Mouse (Mus musculus) CH12.LX (cell line): ENCODE results near the gene Notch1.

Experiments used
- BHLHE40 ChIP-seq: IDR thresholded peaks from 2 replicates; pipeline ENCODE4 v1.6.1; 2011; ENCODE audit warnings: mild to moderate bottlenecking, low read depth, low read length, improper control_type of control experiment
- CHD1 ChIP-seq: IDR thresholded peaks from 2 replicates; pipeline ENCODE4 v1.6.1; 2012; ENCODE audit warnings: low read depth, low read length, improper control_type of control experiment, inconsistent platforms
- CTCF ChIP-seq, 2 experiments: IDR thresholded peaks in 1 of 2; conservative IDR thresholded peaks in 1 of 2; 2 replicates each; pipeline ENCODE4 v1.5.1; 2011 to 2012; ENCODE audit warnings: low read depth in 2 of 2, low read length in 2 of 2, improper control_type of control experiment in 1 of 2, inconsistent platforms in 1 of 2, mild to moderate bottlenecking in 1 of 2, moderate library complexity in 1 of 2
- GABPA ChIP-seq: IDR thresholded peaks from 2 replicates; pipeline ENCODE4 v1.6.1; 2012; ENCODE audit warnings: low read depth, low read length, improper control_type of control experiment, inconsistent platforms; ENCODE audit not compliant: insufficient replicate concordance
- MAX ChIP-seq: IDR thresholded peaks from 2 replicates; pipeline ENCODE4 v1.6.1; 2011; ENCODE audit warnings: low read length, improper control_type of control experiment
- MXI1 ChIP-seq: IDR thresholded peaks from 2 replicates; pipeline ENCODE4 v1.6.1; 2011; ENCODE audit warnings: mild to moderate bottlenecking, low read depth, low read length, improper control_type of control experiment
- POLR2A ChIP-seq: IDR thresholded peaks from 2 replicates; pipeline ENCODE4 v1.6.1; 2011; ENCODE audit warnings: low read depth, mild to moderate bottlenecking, improper control_type of control experiment, low read length
- ZKSCAN1 ChIP-seq: IDR thresholded peaks from 2 replicates; pipeline ENCODE4 v1.6.1; 2012; ENCODE audit warnings: low read depth, inconsistent platforms, low read length, improper control_type of control experiment, borderline replicate concordance

DNA sequence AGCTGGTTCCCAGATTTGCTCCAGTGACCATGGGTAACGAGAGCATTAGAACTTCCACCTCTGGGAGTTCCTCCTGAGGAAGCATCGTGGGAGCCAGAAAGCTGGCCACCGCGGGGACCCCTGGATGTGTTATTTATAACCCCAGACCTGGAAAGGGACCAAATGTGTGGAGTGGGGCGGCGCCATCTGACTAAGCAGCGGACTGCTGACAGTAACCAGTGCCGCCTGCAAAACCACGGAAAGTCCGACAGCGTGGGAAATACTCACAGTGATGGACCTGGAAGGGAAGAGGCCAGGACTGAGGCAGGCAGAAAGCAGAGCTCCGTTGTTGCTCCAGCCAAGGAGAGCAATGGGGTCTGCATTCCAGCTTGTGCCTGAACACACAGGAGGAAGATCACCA, at the start of gene Notch1:
- no peak for TF ChIP-seq MXI1
- no peak for TF ChIP-seq GABPA
- no peak for TF ChIP-seq POLR2A
- TF ChIP-seq ZKSCAN1 = no peak
- no peak for TF ChIP-seq CTCF (conservative IDR thresholded peaks at IDR 0.05 in 1 of 2, IDR thresholded peaks at IDR 0.05 in 1 of 2; ENCODE audit: low read depth in 2 of 2, low read length in 2 of 2)
- TF ChIP-seq MAX = no peak
- TF ChIP-seq CHD1 = no peak
- no peak for TF ChIP-seq BHLHE40
